Mouse (Mus musculus) heart, embryonic 11.5 days (tissue): ENCODE data around the gene Furin. TPM values are rescaled to one million over a fixed set of nuclear protein-coding genes. Genes with fewer than 3 reads are reported as not detected.
A peak's percentile ranks its signal among the peaks of the same experiment; 100 is the strongest.
"Not testable (repeated sequence)": the region's sequence is repeated elsewhere in the genome, so short reads cannot be mapped to it uniquely, and the experiment has no call there.

Experiments used
- ATAC-seq: fragments of 200-750 bp; cut with Nextera tagmentation; replicated peaks from 2 replicates; pipeline ENCODE4 v1.8.0; 2017; ENCODE audit warnings: moderate library complexity; ENCODE audit not compliant: insufficient number of reproducible peaks, low FRiP score, low TSS enrichment
- H3K27ac ChIP-seq: fragments of 300-500 bp; sonication (generic); 2 replicates; pipeline ENCODE4 v1.5.1; 2014; ENCODE audit warnings: mild to moderate bottlenecking, low read depth, low read length
- H3K27me3 ChIP-seq: fragments of 300-500 bp; sonication (generic); 2 replicates; pipeline ENCODE4 v1.6.1; 2014; ENCODE audit warnings: mild to moderate bottlenecking, low read length, mixed read lengths; ENCODE audit not compliant: control insufficient read depth, insufficient read depth
- H3K36me3 ChIP-seq: fragments of 300-500 bp; sonication (generic); 2 replicates; pipeline ENCODE4 v1.6.1; 2014; ENCODE audit warnings: mild to moderate bottlenecking, low read length, moderate library complexity, mixed read lengths; ENCODE audit not compliant: control insufficient read depth, insufficient read depth
- H3K4me1 ChIP-seq: fragments of 300-500 bp; sonication (generic); 2 replicates; pipeline ENCODE4 v1.6.1; 2014; ENCODE audit warnings: low read length; ENCODE audit not compliant: control insufficient read depth, insufficient read depth
- H3K4me2 ChIP-seq: fragments of 300-500 bp; sonication (generic); 2 replicates; pipeline ENCODE4 v1.6.1; 2014; ENCODE audit warnings: mild to moderate bottlenecking, moderate library complexity
- H3K4me3 ChIP-seq: fragments of 300-500 bp; sonication (generic); 2 replicates; pipeline ENCODE4 v1.5.1; 2014; ENCODE audit warnings: low read depth, low read length
- H3K9ac ChIP-seq: fragments of 300-500 bp; sonication (generic); 2 replicates; pipeline ENCODE4 v1.6.1; 2014; ENCODE audit warnings: mild to moderate bottlenecking, low read depth, low read length, moderate library complexity
- H3K9me3 ChIP-seq: fragments of 300-500 bp; sonication (generic); replicated peaks from 2 replicates; pipeline ENCODE4 v1.6.1; 2016; ENCODE audit warnings: low read length; ENCODE audit not compliant: control insufficient read depth
- WGBS: fragments of 180-500 bp; shearing (Covaris S2); extraction: QIAGEN DNeasy Blood & Tissue Kit; methylation state at CpG from one replicate; pipeline ENCODE4 v1.1.7; 2014; ENCODE audit not compliant: insufficient replicate concordance; 5-methylcytosine and 5-hydroxymethylcytosine counted together
- polyA plus RNA-seq: library from polyadenylated mRNA; unstranded; fragments of >200 nt; fragmentation: Nextera tagmentation; extraction: Ambion mirVana; gene quantifications from 2 replicates; pipeline ENCODE4 v1.2.1, GENCODE M21; 2014

Gene Furin
- polyA plus RNA-seq, 1 experiment from 2014 or later: 23.5 TPM

GRCm38 (mm10) chr7:80401041-80401859 lies 4.0 kb downstream of the Furin start:
- Histone ChIP-seq H3K4me1 (peaks cover 35% of the 10 kb centered on the region), H3K9me3 (no peaks in the 10 kb centered on the region), H3K4me3 (peak overlapping the region; percentile 97), H3K27ac (peak overlapping the region; percentile 94), H3K27me3 (no peaks in the 10 kb centered on the region), H3K36me3 (peaks cover 11% of the 10 kb centered on the region), H3K9ac (peak overlapping the region; percentile 99), H3K4me2 (peak overlapping the region; percentile 92)
- WGBS: 20% methylated on average over 5 of the region's 5 CpGs
- no peak for ATAC-seq

GRCm38 (mm10) chr7:80400571-80400970 lies 4.7 kb downstream of the Furin start:
- H3K9me3 ChIP-seq: no peaks in the 10 kb centered on the region
- 53% methylated on average over 6 of the region's 6 CpGs for WGBS
- peak overlapping the region; percentile 99 for H3K9ac ChIP-seq
- H3K4me3 ChIP-seq: peak overlapping the region; percentile 97
- no peak for ATAC-seq
- H3K36me3 ChIP-seq: peaks cover 14% of the 10 kb centered on the region
- peak overlapping the region; percentile 92 for H3K4me2 ChIP-seq
- H3K27ac ChIP-seq: peak overlapping the region; percentile 94; the same call in 1 of the 2 replicates
- H3K27me3 ChIP-seq: no peaks in the 10 kb centered on the region
- peaks cover 35% of the 10 kb centered on the region for H3K4me1 ChIP-seq

- Histone ChIP-seq H3K27ac (peak overlapping the region; percentile 46; the same call in 1 of the 2 replicates), H3K4me2 (peak overlapping the region; percentile 92), H3K9ac (peak overlapping the region; percentile 99), H3K4me1 (peaks cover 31% of the 10 kb centered on the region), H3K9me3 (no peaks in the 10 kb centered on the region), H3K27me3 (no peaks in the 10 kb centered on the region), H3K36me3 (peaks cover 19% of the 10 kb centered on the region), H3K4me3 (peak overlapping the region; percentile 97)
- no peak for ATAC-seq
- 46% methylated on average over 5 of the region's 5 CpGs for WGBS
These were observed 5.1 kb downstream of the Furin start for GRCm38 (mm10) chr7:80400099-80400498.

- peaks cover 22% of the 10 kb centered on the region for H3K4me1 ChIP-seq
- H3K4me2 ChIP-seq: 0 out of 2 replicates have a peak overlapping the region, but pooled peaks have one; percentile 5
- no peak for ATAC-seq
- H3K36me3 ChIP-seq: peaks cover 24% of the 10 kb centered on the region
- H3K4me3 ChIP-seq: no peak overlapping the region
- no peak overlapping the region for H3K27ac ChIP-seq
- WGBS: 69% methylated on average over 9 of the region's 9 CpGs
- 0 out of 2 replicates have a peak overlapping the region, but pooled peaks have one; percentile 35 for H3K9ac ChIP-seq
- no peaks in the 10 kb centered on the region for H3K27me3 ChIP-seq
- no peaks in the 10 kb centered on the region for H3K9me3 ChIP-seq
These were observed 6.4 kb downstream of the Furin start for GRCm38 (mm10) chr7:80398654-80399444.

GRCm38 (mm10) chr7:80397986-80398385 lies 7.2 kb downstream of the Furin start:
- no peak for ATAC-seq
- no peak overlapping the region for H3K9ac ChIP-seq
- WGBS: 90% methylated on average over 9 of the region's 9 CpGs

GRCm38 (mm10) chr7:80396427-80396826 lies 8.8 kb downstream of the Furin start:
- peaks cover 17% of the 10 kb centered on the region for H3K4me1 ChIP-seq
- not testable (repeated sequence) for H3K4me2 ChIP-seq, H3K9ac ChIP-seq, H3K27me3 ChIP-seq, H3K9me3 ChIP-seq, ATAC-seq, H3K4me3 ChIP-seq, H3K27ac ChIP-seq
- WGBS: 73% methylated on average over 4 of the region's 4 CpGs
- peaks cover 38% of the 10 kb centered on the region for H3K36me3 ChIP-seq

More at GRCm38 (mm10) chr7:80397986-80398385, 7.2 kb downstream of the Furin start:
- H3K9me3 ChIP-seq: no peaks in the 10 kb centered on the region
- no peaks in the 10 kb centered on the region for H3K27me3 ChIP-seq
- no peak overlapping the region for H3K27ac ChIP-seq
- H3K36me3 ChIP-seq: peaks cover 28% of the 10 kb centered on the region
- H3K4me1 ChIP-seq: peaks cover 17% of the 10 kb centered on the region
- no peak overlapping the region for H3K4me3 ChIP-seq
- H3K4me2 ChIP-seq: no peak overlapping the region

- H3K9me3 ChIP-seq: no peaks in the 10 kb centered on the region
- no peak overlapping the region for H3K4me2 ChIP-seq
- no peak overlapping the region for H3K4me3 ChIP-seq
- WGBS: 85% methylated on average over 4 of the region's 4 CpGs
- no peaks in the 10 kb centered on the region; the same call in 1 of the 2 replicates for H3K4me1 ChIP-seq
- no peak overlapping the region for H3K27ac ChIP-seq
- peaks cover 45% of the 10 kb centered on the region for H3K36me3 ChIP-seq
- no peak overlapping the region for H3K9ac ChIP-seq
- no peaks in the 10 kb centered on the region for H3K27me3 ChIP-seq
- ATAC-seq: no peak
These were observed 10.6 kb downstream of the Furin start for GRCm38 (mm10) chr7:80394600-80394999.

- H3K4me3 ChIP-seq: no peak overlapping the region
- no peak overlapping the region for H3K4me2 ChIP-seq
- no peak for ATAC-seq
- H3K27me3 ChIP-seq: no peaks in the 10 kb centered on the region
- peaks cover 16% of the 10 kb centered on the region for H3K4me1 ChIP-seq
- no peaks in the 10 kb centered on the region for H3K9me3 ChIP-seq
- H3K27ac ChIP-seq: no peak overlapping the region
- WGBS: 91% methylated on average over 15 of the region's 15 CpGs
- peaks cover 41% of the 10 kb centered on the region for H3K36me3 ChIP-seq
- no peak overlapping the region for H3K9ac ChIP-seq
These were observed 13.1 kb downstream of the Furin start for GRCm38 (mm10) chr7:80392119-80392518.
